Mouse (Mus musculus) hindbrain, embryonic 15.5 days (tissue): ENCODE measurements around the gene Mllt3. TPM values are rescaled to one million over a fixed set of nuclear protein-coding genes. Genes with fewer than 3 reads are reported as not detected.
A peak's percentile ranks its signal among the peaks of the same experiment; 100 is the strongest.

Source experiments
- ATAC-seq: fragments of 200-750 bp; cut with Nextera tagmentation; 2 replicates; pipeline ENCODE4 v1.8.0; 2017; ENCODE audit warnings: low read depth, moderate number of reproducible peaks, moderate TSS enrichment; ENCODE audit not compliant: low FRiP score
- H3K27ac ChIP-seq: fragments of 300-500 bp; sonication (generic); replicated peaks from 2 replicates; pipeline ENCODE4 v1.5.1; 2015; ENCODE audit warnings: mild to moderate bottlenecking, inconsistent platforms
- H3K27me3 ChIP-seq: fragments of 300-500 bp; sonication (generic); 2 replicates; pipeline ENCODE4 v1.6.1; 2015; ENCODE audit warnings: control low read depth, inconsistent platforms
- H3K36me3 ChIP-seq: fragments of 300-500 bp; sonication (generic); 2 replicates; pipeline ENCODE4 v1.6.1; 2015; ENCODE audit warnings: control low read depth, inconsistent platforms
- H3K4me1 ChIP-seq: fragments of 300-500 bp; sonication (generic); replicated peaks from 2 replicates; pipeline ENCODE4 v1.6.1; 2015; ENCODE audit warnings: control low read depth, inconsistent platforms
- H3K4me2 ChIP-seq: fragments of 300-500 bp; sonication (generic); 2 replicates; pipeline ENCODE4 v1.6.1; 2015; ENCODE audit warnings: moderate library complexity, mild to moderate bottlenecking, inconsistent platforms
- H3K4me3 ChIP-seq: fragments of 300-500 bp; sonication (generic); 2 replicates; pipeline ENCODE4 v1.5.1; 2015; ENCODE audit warnings: mild to moderate bottlenecking, inconsistent platforms
- H3K9ac ChIP-seq: fragments of 300-500 bp; sonication (generic); 2 replicates; pipeline ENCODE4 v1.6.1; 2015; ENCODE audit warnings: inconsistent platforms
- H3K9me3 ChIP-seq: fragments of 300-500 bp; sonication (generic); 2 replicates; pipeline ENCODE4 v1.6.1; 2016; ENCODE audit warnings: control low read depth, inconsistent platforms
- WGBS: fragments of 180-500 bp; shearing (Covaris S2); methylation state at CpG from one replicate; pipeline ENCODE4 v1.1.7; 2015; 5-methylcytosine and 5-hydroxymethylcytosine counted together
- polyA plus RNA-seq: library from polyadenylated mRNA; unstranded; fragments of >200 nt; fragmentation: Nextera tagmentation; extraction: Ambion mirVana; gene quantifications from 2 replicates; pipeline ENCODE4 v1.2.1, GENCODE M21; 2015

The Mllt3 gene
- 77.3 and 83.1 TPM in 2 replicates for polyA plus RNA-seq

DNA sequence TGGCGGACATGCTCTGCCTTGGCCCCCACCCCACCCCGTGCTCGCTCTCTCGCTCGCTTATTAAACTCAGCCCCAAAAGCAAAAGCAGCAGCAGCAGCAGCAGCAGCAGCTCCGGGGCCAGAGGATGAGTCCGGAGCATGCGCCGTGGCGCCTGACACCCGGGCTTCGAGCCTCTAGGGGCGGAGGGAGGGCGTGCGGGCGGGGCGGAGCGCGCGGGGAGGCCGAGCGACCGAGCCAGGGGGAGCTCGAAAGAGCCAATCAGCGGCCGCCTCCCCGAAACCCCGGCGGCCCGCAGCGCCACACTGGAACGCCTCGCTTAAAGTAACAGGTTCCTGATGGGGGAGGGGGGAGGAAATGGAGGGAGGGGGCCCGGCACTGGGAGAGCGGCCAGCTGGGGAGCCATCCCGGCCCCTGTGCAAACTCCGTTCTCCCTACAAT, at the start of gene Mllt3:
TSS of gene Mllt3 (minus strand) at position 149 of the 438 bp plus-strand sequence.
- peak within 1 kb of the TSS; percentile 88 for H3K4me2 ChIP-seq
- H3K4me1 ChIP-seq = peaks cover 47% of the 10 kb centered on the region
- H3K9me3 ChIP-seq = no peaks in the 10 kb centered on the region
- peak within 1 kb of the TSS; percentile 70 for H3K9ac ChIP-seq
- ATAC-seq = peak; percentile 93
- WGBS = under 1% methylated on average over 37 of the region's 37 CpGs
- H3K4me3 ChIP-seq = peak within 1 kb of the TSS; percentile 69
- no peaks in the 10 kb centered on the region for H3K36me3 ChIP-seq
- H3K27me3 ChIP-seq = no peaks in the 10 kb centered on the region
- peak within 1 kb of the TSS; percentile 98 for H3K27ac ChIP-seq

DNA sequence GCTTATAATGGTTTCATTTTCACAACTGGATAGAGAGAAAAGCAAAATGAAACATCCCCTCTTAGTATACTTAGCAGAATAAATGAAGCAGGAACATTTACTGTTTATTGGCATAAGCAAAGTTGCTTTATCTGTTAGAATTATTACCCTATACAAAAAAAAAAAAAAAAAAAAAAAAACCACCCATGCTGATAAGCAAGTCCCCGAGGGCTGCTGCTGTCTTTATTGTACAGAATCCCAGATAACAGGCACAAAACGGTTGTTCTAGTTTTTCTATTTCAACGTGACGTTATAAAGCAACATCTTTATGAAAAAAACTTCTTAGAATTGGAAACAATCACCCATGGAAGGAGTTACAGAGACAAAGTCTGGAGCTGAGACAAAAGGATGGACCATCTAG, 49.2 kb upstream of the Mllt3 start:
- ATAC-seq = no peak
- Histone ChIP-seq H3K9ac (no peak overlapping the region), H3K4me2 (no peak overlapping the region), H3K4me1 (no peaks in the 10 kb centered on the region), H3K27ac (no peak overlapping the region), H3K36me3 (no peaks in the 10 kb centered on the region), H3K4me3 (no peak overlapping the region), H3K27me3 (no peaks in the 10 kb centered on the region), H3K9me3 (no peaks in the 10 kb centered on the region)
- 79% methylated on average over 4 of the region's 4 CpGs for WGBS

DNA sequence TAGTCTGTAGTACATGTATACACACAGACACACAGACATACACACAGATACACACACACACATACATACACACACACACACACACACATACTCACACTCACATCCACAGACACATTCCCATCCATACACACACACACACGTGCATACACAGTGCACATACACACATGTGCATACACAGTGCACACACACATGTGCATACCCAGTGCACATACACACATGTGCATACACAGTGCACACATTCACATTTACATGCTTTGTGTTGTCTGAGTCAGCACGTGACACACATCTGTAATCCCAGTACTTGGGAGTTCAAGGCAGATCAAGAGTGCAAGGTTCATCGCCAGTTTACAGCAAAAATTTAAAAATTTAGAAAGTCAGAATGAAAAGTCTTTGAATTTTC, 48.7 kb upstream of the Mllt3 start:
- H3K9ac ChIP-seq = no peak overlapping the region
- WGBS = 96% methylated on average over 3 of the region's 3 CpGs
- H3K4me2 ChIP-seq = no peak overlapping the region
- no peaks in the 10 kb centered on the region for H3K27me3 ChIP-seq
- ATAC-seq = no peak
- H3K4me3 ChIP-seq = no peak overlapping the region
- no peak overlapping the region for H3K27ac ChIP-seq
- no peaks in the 10 kb centered on the region for H3K9me3 ChIP-seq
- no peaks in the 10 kb centered on the region for H3K36me3 ChIP-seq
- H3K4me1 ChIP-seq = no peaks in the 10 kb centered on the region

DNA sequence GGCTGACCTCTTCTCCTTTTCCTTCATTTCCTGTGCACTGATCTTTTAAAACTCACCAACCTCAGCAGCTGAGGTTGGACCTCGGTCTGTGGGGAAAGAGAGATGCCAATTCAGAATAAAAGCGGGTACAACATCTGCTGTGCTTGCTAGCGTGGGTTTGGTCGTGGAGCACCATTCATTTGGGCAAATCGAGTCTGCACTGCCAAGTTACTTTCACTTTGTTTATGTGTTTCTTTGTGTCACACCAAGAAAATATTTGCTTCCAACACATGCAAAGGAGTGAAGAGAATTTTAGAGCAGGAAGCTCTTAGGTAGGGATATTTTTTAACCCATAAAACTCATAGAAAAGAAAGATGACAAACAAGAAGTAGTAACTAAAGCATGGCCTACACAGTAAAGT, 48.3 kb upstream of the Mllt3 start:
- H3K27ac ChIP-seq = no peak overlapping the region
- H3K4me2 ChIP-seq = no peak overlapping the region
- no peaks in the 10 kb centered on the region for H3K36me3 ChIP-seq
- no peak for ATAC-seq
- H3K4me3 ChIP-seq = no peak overlapping the region
- H3K27me3 ChIP-seq = no peaks in the 10 kb centered on the region
- H3K9me3 ChIP-seq = no peaks in the 10 kb centered on the region
- no peaks in the 10 kb centered on the region for H3K4me1 ChIP-seq
- no peak overlapping the region for H3K9ac ChIP-seq
- WGBS = 79% methylated on average over 5 of the region's 5 CpGs

DNA sequence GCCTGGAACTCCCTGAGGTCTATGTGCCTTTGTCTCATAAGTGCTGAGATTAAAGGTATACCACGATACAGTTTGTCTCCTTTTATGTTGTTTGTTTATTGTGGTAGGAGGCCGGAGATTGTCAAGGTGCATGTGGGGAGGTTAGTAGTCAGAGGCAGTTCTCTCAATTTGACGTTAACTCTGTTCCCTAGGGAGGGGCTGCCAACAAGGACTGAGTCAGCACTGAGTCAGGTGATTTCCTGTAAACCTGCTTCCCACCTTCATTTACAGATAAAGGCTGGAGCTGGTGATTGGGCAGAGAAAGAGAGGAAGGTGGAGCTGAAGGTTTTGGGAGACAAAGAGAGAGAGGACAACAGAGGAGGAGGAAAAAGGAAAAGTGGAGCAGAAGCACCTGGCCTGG, 45.8 kb upstream of the Mllt3 start:
- WGBS = 70% methylated on average over 3 of the region's 3 CpGs
- ATAC-seq = no peak
- H3K36me3 ChIP-seq = no peaks in the 10 kb centered on the region

DNA sequence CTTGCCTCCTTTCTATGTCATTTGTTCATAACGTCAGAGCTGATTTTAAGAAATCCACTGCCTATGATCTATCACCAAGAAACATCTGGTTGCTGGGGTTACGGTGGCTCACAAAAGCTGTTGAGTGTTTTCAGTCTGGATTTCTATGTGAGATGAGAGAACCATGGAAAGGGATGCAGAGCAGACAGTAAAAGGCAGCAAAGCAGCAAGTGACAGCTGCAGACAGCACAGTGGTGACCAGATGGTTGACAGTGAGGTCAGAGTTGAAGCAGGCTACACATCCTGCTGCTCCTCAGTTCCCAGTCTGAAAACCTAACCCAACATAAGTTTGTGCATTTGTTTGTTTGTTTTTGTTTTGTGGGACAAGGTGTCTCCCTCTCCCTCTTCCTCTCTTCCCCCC, 42.2 kb upstream of the Mllt3 start:
- H3K4me2 ChIP-seq = no peak overlapping the region
- 65% methylated on average over 2 of the region's 2 CpGs for WGBS
- H3K4me1 ChIP-seq = no peaks in the 10 kb centered on the region
- H3K4me3 ChIP-seq = no peak overlapping the region
- H3K27me3 ChIP-seq = no peaks in the 10 kb centered on the region
- ATAC-seq = no peak
- no peaks in the 10 kb centered on the region for H3K9me3 ChIP-seq
- H3K27ac ChIP-seq = no peak overlapping the region
- no peaks in the 10 kb centered on the region for H3K36me3 ChIP-seq
- H3K9ac ChIP-seq = no peak overlapping the region

More for the DNA sequence above, 45.8 kb upstream of the Mllt3 start:
- Histone ChIP-seq H3K9ac (no peak overlapping the region), H3K4me1 (no peaks in the 10 kb centered on the region), H3K27me3 (no peaks in the 10 kb centered on the region), H3K4me2 (no peak overlapping the region), H3K9me3 (no peaks in the 10 kb centered on the region), H3K27ac (no peak overlapping the region), H3K4me3 (no peak overlapping the region)

DNA sequence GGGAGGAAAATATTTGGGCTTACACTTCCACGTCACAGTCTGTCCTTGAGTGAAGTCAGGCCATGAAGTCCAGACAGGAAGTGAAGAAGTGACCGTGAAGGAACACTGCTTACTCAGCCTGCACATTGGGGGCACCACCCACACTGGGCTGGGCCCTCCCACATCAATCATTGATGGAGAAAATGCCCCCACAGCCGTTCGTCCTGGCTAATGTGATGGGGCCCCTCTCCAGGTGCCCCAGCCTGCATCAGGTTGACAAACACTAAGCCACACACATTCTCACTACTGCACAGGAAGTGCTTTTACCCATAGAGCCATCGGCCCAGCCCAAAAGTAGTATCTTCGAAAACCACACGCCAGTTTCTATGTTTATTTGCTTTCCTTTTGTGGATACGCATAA, 13.1 kb upstream of the Mllt3 start:
- Histone ChIP-seq H3K27ac (no peak overlapping the region), H3K9ac (no peak overlapping the region), H3K4me2 (no peak overlapping the region), H3K4me1 (no peaks in the 10 kb centered on the region), H3K36me3 (no peaks in the 10 kb centered on the region), H3K9me3 (no peaks in the 10 kb centered on the region), H3K27me3 (no peaks in the 10 kb centered on the region), H3K4me3 (no peak overlapping the region)
- 79% methylated on average over 8 of the region's 8 CpGs for WGBS
- no peak for ATAC-seq

DNA sequence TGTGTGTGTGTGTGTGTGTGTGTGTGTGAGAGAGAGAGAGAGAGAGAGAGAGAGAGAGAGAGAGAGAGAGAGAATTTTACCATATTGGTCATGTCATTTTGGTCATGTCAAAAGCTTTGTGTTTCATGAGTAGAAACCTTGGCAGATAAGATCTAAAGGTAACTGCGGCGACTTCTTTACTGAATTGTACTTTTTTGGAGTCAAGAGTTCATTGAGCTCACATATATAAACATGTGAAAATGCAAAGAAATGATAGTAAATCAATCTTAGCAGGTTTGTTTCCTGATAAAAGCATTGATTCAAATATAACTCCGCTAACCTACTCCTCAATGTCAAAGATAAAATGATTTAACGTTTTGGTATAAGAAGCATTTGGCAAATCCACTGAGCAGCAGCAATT, 12.0 kb upstream of the Mllt3 start:
- 92% methylated on average over 4 of the region's 4 CpGs for whole genome bisulfite sequencing
- Histone ChIP-seq H3K4me3 (no peak overlapping the region), H3K9ac (no peak overlapping the region)

DNA sequence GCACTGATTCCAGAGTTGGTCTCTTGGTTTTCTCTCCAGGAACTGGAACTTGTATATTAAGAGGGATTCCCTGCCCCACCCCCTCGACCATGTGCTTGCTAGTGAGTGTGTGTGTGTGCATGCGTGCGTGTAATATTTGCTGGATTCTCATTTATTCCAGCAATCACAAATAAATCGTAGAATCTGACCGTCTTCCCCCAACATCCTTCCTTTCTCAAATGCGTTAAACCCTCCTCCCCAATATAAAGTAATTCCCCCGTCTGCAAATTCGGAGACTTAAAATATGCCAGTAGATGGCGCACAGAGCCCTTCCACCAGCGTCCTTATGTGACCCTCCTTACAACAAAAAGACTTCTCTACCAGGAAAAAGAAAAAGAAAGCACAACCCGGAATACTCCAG, 2.2 kb upstream of the Mllt3 start:
- Histone ChIP-seq H3K4me1 (peaks cover 27% of the 10 kb centered on the region), H3K27ac (no peak overlapping the region), H3K27me3 (no peaks in the 10 kb centered on the region), H3K9ac (no peak overlapping the region), H3K9me3 (no peaks in the 10 kb centered on the region), H3K36me3 (no peaks in the 10 kb centered on the region), H3K4me3 (no peak overlapping the region; the same call in 1 of the 2 replicates), H3K4me2 (peak overlapping the region; percentile 88)
- 1% methylated on average over 11 of the region's 11 CpGs for WGBS
- no peak for ATAC-seq

More for the DNA sequence above, 12.0 kb upstream of the Mllt3 start:
- Histone ChIP-seq H3K4me2 (no peak overlapping the region), H3K27ac (no peak overlapping the region), H3K9me3 (no peaks in the 10 kb centered on the region), H3K4me1 (no peaks in the 10 kb centered on the region), H3K27me3 (no peaks in the 10 kb centered on the region), H3K36me3 (no peaks in the 10 kb centered on the region)
- ATAC-seq = no peak

DNA sequence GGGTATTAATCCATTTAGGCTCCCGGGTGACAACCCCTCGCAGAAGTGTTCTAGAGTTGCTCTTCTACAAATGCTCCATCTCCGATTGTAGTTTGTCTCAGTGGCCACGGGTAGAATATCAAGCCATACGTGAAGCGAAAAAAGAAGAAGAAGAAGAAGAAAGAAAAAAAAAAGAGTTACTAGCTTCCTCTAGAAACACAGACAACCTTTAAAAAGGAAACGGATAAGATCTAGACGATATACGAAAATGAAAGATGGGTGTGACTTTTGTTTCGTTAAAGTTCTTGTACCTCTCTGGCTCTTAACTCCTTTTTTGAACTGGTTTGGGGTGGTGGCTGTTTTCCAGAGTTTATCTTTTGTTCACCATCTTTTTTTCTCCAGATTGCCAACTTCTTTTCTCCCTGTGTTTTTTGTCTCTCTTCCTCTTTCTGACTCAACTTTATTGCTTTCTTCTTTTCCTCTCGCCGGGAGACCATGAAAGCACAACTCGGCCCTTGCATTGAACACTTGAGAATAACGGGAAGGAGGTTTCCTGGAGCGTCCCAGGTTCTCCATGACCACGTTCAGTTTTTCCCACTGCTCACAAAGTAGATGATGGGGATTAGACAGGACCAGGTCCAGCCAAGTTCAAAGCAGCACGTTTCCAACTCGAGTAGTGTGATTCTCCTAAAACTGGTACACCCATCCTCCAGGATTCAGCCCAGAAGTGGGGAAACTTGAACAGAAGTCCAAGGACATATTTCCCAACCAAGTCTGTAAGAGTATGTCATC, 1.4 kb upstream of the Mllt3 start:
- Histone ChIP-seq H3K27ac (no peak overlapping the region), H3K4me3 (peak overlapping the region; percentile 69), H3K4me2 (peak overlapping the region; percentile 88), H3K4me1 (peaks cover 35% of the 10 kb centered on the region), H3K9me3 (no peaks in the 10 kb centered on the region), H3K9ac (no peak overlapping the region), H3K27me3 (no peaks in the 10 kb centered on the region), H3K36me3 (no peaks in the 10 kb centered on the region)
- ATAC-seq = no peak
- 2% methylated on average over 18 of the region's 18 CpGs for WGBS

DNA sequence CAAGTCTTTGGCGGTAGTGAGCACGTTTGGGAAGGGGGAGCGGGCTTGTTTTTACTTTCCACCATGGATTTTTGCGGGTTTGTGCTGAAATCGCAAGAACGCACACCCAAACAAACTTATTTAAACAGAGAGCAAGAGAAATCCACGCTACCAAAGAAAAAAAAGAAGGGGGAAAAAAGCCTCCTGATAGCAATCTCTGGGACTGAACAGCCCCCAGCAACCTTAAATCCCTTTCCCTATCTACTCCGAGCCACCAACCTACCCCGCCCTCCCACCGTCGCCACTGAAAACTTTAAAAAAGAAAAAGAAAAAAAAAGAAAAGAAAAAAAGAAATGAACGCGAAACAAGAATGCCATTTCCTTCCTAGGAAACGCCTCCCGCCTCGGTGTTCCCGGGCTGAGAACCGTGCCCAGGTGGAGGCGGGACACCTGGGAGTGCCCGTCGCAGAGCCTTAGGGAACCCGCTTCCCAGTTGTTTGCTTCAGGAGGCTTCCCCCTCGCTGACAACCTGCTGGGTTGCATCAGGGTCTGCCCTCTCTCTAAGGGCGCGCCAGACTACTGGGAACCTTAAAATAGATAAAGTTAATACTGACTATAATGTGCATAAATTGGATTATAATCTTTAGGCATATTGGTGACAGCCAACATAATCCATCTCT, 694 bp upstream of the Mllt3 start:
- peak overlapping the region; percentile 70 for H3K9ac ChIP-seq

More for the DNA sequence above, 694 bp upstream of the Mllt3 start:
- Histone ChIP-seq H3K4me3 (peak overlapping the region; percentile 69), H3K4me1 (peaks cover 42% of the 10 kb centered on the region), H3K9me3 (no peaks in the 10 kb centered on the region), H3K27me3 (no peaks in the 10 kb centered on the region), H3K27ac (peak overlapping the region; percentile 98), H3K36me3 (no peaks in the 10 kb centered on the region), H3K4me2 (peak overlapping the region; percentile 88)
- no peak for ATAC-seq
- WGBS = under 1% methylated on average over 25 of the region's 25 CpGs
